ENCODE assay signal across 27 mouse cellular contexts in the genomic region with DNA sequence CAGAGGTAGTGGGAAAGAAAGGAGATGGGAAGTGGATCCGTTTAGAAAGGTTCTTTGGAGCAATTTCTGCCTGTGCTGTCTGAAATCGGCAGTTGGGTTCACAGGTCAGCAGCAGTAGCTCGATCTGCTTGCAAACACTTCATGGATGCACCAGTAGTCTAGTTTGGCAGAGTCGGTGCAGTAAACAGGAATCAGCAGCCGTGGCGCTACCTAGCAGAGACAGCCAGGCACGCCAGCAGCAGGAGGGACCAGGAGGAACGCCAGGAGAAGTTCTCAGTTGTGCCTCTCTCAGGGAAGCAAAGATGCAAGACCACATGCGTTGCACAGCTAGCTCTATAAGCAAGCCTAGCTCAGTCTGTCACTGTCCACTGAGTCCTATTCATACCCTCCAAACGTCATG.
"Had no signal": no experiment of that assay in that cellular context is flagged by ENCODE, and none has a peak within 500 bp of the region (broad histone marks: within the 10 kb centered on the region; RNA-seq: fewer than 3 reads in every experiment).

No protein-coding gene starts in this region.

- H3K4me2 ChIP-seq: heart, embryonic 11.5 days; heart, embryonic 13.5 days; heart, embryonic 15.5 days; hindbrain, embryonic 13.5 days; hindbrain, embryonic 15.5 days; kidney, embryonic 15.5 days; limb, embryonic 13.5 days; limb, embryonic 15.5 days; liver, embryonic 11.5 days; liver, embryonic 13.5 days; liver, embryonic 15.5 days had no signal

- H3K4me3 ChIP-seq: heart, adult 2 months; heart, embryonic 13.5 days; heart, embryonic 15.5 days; hindbrain, embryonic 13.5 days; hindbrain, embryonic 15.5 days; kidney, embryonic 15.5 days; limb, embryonic 13.5 days; limb, embryonic 15.5 days; liver, embryonic 13.5 days; liver, embryonic 15.5 days had no signal

- H3K27me3 ChIP-seq: heart, embryonic 13.5 days; heart, embryonic 15.5 days; hindbrain, embryonic 13.5 days; hindbrain, embryonic 15.5 days; kidney, embryonic 15.5 days; limb, embryonic 13.5 days; limb, embryonic 15.5 days; liver, embryonic 13.5 days had no signal

- DNase-seq: gastrocnemius, postnatal 14 days; gastrocnemius, postnatal 36 days; heart, adult 2 months; heart, postnatal 14 days; heart, postnatal 36 days; kidney, adult 11 months; kidney, adult 2 months; kidney, adult 9 months; kidney, postnatal 14 days; kidney, postnatal 36 days; layer of hippocampus, adult 9-11 months; layer of hippocampus, postnatal 36 days; left cerebral cortex, postnatal 4 days; liver, embryonic 13.5 days had no signal

- ATAC-seq: hindbrain, postnatal 0 days; intestine, embryonic 16.5 days had no signal

- H3K27ac ChIP-seq: heart, adult 2 months; heart, embryonic 13.5 days; heart, embryonic 15.5 days; hindbrain, embryonic 13.5 days; hindbrain, embryonic 15.5 days; hindbrain, postnatal 0 days; kidney, embryonic 15.5 days; kidney, postnatal 0 days; limb, embryonic 13.5 days; limb, embryonic 15.5 days; liver, embryonic 13.5 days; liver, embryonic 15.5 days had no signal

- H3K9ac ChIP-seq: heart, embryonic 13.5 days; heart, embryonic 15.5 days; hindbrain, embryonic 13.5 days; hindbrain, embryonic 15.5 days; kidney, embryonic 15.5 days; limb, embryonic 13.5 days; limb, embryonic 15.5 days; liver, embryonic 13.5 days; liver, embryonic 15.5 days had no signal

- H3K9me3 ChIP-seq: heart, embryonic 13.5 days; heart, embryonic 15.5 days; hindbrain, embryonic 13.5 days; hindbrain, embryonic 15.5 days; kidney, embryonic 15.5 days; limb, embryonic 13.5 days; limb, embryonic 15.5 days; liver, embryonic 13.5 days; liver, embryonic 15.5 days had no signal

- H3K4me1 ChIP-seq: heart, embryonic 13.5 days; heart, embryonic 15.5 days; hindbrain, embryonic 13.5 days; hindbrain, embryonic 15.5 days; kidney, embryonic 15.5 days; limb, embryonic 13.5 days; limb, embryonic 15.5 days; liver, embryonic 13.5 days; liver, embryonic 15.5 days had no signal

- H3K36me3 ChIP-seq: heart, embryonic 13.5 days; heart, embryonic 15.5 days; hindbrain, embryonic 13.5 days; hindbrain, embryonic 15.5 days; kidney, embryonic 15.5 days; limb, embryonic 13.5 days; limb, embryonic 15.5 days; liver, embryonic 13.5 days; liver, embryonic 15.5 days had no signal
